Mouse (Mus musculus): Measurements from ENCODE around the gene Nono. TPM values are rescaled to one million over a fixed set of nuclear protein-coding genes. Genes with fewer than 3 reads are reported as not detected.

Gene Nono
- 100 to 1,000 TPM; 173 to 190 TPM for total RNA-seq (2023)

DNA sequence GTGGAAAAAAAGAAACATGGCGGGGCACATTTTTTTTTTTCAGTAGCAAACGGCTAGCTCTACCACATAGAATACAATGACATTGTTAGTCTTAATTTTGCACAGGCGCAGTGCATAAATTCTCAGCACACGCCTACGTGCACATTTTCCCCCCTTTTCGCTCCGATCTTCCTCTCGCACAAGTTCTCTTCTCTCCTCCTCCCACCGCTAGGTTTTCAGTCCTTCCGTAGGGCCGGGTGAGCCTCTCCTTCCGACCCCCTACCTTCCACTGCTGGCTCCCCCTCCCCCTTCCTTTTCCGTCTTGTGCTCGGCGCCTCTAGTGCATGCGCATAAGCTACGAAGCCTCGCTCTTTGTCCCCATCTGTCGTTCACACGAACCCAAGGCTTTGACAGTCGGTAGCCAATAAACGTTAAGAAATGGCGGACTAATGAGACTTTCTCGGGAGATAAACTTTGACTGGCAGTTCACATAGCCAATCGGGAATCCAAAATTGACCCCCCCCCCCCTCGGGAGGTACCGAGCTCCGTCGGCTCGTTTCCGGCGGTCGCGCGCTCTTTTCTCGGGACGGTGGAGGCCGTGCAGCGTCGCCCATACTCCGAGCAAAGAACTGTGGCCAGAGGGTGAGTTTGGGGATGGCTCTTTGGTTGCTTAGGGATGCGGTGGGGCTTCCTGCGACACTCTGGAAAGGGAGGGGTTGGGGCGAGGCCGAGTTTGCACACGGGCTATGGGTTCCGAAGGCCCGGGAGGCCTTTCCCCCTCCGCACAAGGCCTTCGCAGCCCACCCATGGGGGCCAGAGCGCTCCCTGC is at the start of gene Nono:
Gene Nono, plus strand, starts transcription at position 177 of the 808 bp plus-strand sequence.

DNA sequence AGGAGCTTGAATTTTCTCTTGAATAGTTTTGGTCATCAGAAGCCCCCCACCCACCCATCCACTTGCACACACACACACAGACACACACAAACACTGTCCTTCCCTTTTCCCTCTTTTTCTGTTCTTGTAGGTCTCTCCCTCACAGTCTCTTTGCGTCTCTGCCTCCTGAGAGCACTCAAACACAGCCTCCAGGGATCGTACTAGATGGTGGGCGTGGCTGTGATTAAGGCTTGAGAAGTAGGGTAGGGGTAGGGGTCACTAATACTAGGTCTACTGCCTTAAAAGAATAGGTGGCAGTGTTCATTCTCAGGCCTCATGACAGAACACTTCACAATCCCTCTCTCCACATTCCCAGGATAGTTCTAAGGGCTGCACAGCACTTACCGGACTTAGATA is 8.4 kb upstream of the Nono start, which contains the start of gene Zmym3:
Gene Zmym3, minus strand, starts transcription at position 150 of the 396 bp plus-strand sequence.

DNA sequence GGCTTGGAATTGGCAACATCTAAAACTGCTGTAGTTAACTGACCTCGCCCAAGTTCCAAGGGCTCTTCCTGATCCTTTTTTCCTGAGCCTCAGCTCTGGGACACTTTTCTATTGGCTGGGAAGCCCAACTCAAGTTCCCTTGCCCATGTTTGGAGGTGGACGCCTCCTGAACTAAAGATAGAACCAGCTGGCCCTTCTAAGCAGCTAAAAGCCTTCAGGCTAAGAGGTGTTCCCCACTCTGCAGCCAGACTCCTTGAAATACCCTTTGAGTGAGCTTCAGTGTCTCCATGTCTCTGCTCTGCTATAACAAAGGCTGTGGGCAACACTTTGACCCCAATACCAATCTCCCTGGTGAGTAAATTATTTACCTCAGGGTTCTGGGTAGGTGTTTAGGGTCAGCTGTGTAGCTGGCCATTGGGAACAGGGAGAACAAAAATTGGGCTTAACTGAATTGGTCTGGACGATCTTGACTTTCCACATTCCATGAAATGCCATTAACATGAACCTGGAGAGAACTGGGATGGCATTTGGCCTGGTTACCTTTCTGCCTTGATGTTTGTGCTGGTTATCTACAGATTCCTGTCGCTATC is 19.9 kb downstream of the Nono start, which contains the start of gene Itgb1bp2:
Gene Itgb1bp2, plus strand, starts transcription at position 203 of the 590 bp plus-strand sequence.

Other genes with a start within 250 kb of the Nono start
- gene Snx12, start 206.8 kb upstream of the Nono start, total RNA-seq (2023) = 10 to 100 TPM; 38.0 to 39.1 TPM
- 10 to 100 TPM; 29.8 to 31.4 TPM for gene Foxo4, start 174.8 kb upstream of the Nono start, total RNA-seq (2023)
- gene Gm614, start 165.3 kb upstream of the Nono start, total RNA-seq (2023) = 10 to 100 TPM; 11.3 to 11.6 TPM
- 100 to 1,000 TPM; 204 to 231 TPM for gene Il2rg, start 161.1 kb upstream of the Nono start, total RNA-seq (2023)
- gene Gm20489, start 160.3 kb upstream of the Nono start, total RNA-seq (2023) = not detected
- 100 to 1,000 TPM in 1 of 2 experiments, 10 to 100 TPM in 1; 96.4 to 106 TPM for gene Med12, start 155.3 kb upstream of the Nono start, total RNA-seq (2023)
- not detected for gene Nlgn3, start 130.2 kb upstream of the Nono start, total RNA-seq (2023)
- not detected for gene Gjb1, start 52.9 kb upstream of the Nono start, total RNA-seq (2023)
- 10 to 100 TPM; 24.2 to 26.7 TPM for gene Zmym3, start 8.5 kb upstream of the Nono start, total RNA-seq (2023)
- gene Itgb1bp2, start 19.8 kb downstream of the Nono start, total RNA-seq (2023) = under 1 TPM; 0.71 to 0.91 TPM
- 10 to 100 TPM; 25.5 to 27.9 TPM for gene Taf1, start 103.4 kb downstream of the Nono start, total RNA-seq (2023)
- gene Ogt, start 210.7 kb downstream of the Nono start, total RNA-seq (2023) = 100 to 1,000 TPM; 184 to 194 TPM

Measured in monocyte, adult 59 days (primary cell).